Mouse (Mus musculus): ENCODE measurements around the gene Cblb. TPM values are rescaled to one million over a fixed set of nuclear protein-coding genes. Genes with fewer than 3 reads are reported as not detected.

The Cblb gene
- total RNA-seq, 2 experiments from 2014 or later: 18.7 to 20.6 TPM

DNA sequence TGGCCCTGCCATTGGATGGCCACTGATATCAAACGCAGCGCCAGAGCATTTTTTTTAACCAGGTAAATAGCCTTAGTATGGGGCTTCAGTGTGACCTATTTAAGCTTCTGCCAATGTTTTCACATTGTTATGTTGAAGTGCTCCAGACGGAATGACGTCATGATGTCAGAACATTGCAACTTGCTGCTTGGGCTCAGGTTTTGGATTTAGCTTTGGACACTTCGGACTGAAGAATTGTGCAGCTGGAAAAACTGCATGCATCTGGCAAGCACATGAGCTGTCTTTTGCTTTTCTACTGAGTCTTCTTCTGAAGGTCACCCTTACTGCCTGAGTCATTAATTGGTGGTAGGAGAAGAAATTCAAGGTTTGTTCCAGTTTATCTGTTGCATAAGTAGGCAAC lies 3.3 kb downstream of the Cblb start:
- DNase-seq (ENCODE audit: low spot score in 2 of 2): no peak
- intact Hi-C loops (cut with DNase I): loop anchor here (5.0 to 10.0 kb wide), 4 partner anchors 103 to 1190 kb away; no protein-coding TSS in a partner anchor

DNA sequence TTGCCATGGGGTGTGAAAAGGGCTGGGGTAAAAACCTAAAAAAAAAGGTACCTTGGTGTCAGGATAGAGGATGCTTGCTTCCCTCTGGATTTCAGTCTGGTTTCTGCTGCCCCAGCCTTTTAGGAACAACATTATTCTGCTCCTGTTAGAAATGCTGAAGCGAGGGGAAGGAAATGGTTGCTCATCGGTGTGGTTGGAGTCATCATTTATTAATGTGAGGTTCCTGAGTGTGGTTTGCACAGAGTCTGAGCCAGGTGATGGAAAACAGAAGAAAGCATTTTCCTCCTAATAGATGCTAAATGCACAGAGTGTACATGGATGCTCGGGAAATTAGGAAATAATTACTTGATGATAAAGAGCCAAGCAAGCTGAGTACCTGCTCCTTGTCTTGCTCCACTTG lies 5.3 kb downstream of the Cblb start:
- intact Hi-C loops (cut with DNase I): loop anchor here (10.0 kb wide), 1 partner anchor 1191 kb away; no protein-coding TSS in a partner anchor
- DNase-seq (ENCODE audit: low spot score in 2 of 2): no peak

DNA sequence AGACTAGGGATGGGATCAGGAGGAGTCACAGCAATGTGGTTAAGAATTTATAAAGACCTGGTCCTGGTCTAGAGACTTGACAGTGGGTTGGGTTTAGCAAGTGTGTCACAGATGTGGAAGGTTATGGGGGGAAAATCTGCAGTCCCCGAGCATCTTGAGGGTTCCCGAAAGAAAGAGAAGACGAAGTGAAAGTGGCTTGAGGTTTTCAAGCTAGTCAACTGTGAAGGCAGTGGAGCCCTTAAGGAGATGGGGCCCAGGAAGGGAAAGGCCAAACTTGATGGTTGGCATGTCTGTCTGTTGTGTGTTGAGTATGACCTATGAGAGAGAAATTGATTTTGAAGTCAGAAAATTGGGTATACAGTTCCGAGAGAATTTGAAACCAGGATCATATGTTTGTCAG lies 7.3 kb downstream of the Cblb start:
- DNase-seq (ENCODE audit: low spot score in 2 of 2): no peak
- intact Hi-C loops (cut with DNase I): loop anchor here (10.0 kb wide), 1 partner anchor 1193 kb away; no protein-coding TSS in a partner anchor

DNA sequence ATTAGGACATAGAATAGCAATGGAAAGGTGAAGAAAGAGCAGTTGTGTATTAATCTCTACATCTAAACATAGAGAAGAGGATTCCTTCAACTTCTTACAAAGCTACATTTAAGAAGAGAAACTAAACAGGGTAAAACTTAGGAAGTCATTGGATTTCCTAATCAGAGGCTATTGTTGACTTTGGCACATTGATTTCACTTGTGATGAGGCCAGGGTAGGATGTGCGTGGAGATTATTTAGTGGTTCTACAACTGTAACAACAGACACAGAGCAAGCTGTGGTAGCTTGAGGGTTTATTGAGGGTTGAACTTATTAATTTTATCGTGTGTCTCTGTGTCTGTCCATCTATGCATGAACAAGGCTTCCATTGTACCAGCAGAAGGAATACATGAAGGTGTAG lies 7.8 kb downstream of the Cblb start:
- intact Hi-C loops (cut with DNase I): loop anchor here (10.0 kb wide), 1 partner anchor 1194 kb away; no protein-coding TSS in a partner anchor
- no peak for DNase-seq (ENCODE audit: low spot score in 2 of 2)

DNA sequence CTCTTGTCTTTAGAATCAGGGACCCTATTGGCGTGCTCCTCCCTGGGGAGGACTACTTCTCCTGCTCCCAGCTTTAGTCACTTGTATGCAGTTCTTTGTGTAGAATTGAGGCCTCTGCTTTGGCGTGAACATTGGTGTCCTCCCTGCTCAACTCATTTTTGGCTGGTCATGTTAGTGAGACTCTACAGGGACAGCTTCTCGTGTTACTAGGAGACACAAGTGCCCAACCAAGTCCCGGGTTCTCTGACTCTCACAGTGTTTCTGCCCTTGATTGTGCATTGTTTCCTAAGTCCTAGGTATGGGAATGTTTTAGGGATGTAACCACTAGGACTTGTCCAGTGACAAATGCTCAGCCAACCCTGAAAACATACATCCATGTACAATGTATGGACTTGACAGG lies 9.9 kb downstream of the Cblb start:
- intact Hi-C loops (cut with DNase I): no loop called here
- no peak for DNase-seq (ENCODE audit: low spot score in 2 of 2)

DNA sequence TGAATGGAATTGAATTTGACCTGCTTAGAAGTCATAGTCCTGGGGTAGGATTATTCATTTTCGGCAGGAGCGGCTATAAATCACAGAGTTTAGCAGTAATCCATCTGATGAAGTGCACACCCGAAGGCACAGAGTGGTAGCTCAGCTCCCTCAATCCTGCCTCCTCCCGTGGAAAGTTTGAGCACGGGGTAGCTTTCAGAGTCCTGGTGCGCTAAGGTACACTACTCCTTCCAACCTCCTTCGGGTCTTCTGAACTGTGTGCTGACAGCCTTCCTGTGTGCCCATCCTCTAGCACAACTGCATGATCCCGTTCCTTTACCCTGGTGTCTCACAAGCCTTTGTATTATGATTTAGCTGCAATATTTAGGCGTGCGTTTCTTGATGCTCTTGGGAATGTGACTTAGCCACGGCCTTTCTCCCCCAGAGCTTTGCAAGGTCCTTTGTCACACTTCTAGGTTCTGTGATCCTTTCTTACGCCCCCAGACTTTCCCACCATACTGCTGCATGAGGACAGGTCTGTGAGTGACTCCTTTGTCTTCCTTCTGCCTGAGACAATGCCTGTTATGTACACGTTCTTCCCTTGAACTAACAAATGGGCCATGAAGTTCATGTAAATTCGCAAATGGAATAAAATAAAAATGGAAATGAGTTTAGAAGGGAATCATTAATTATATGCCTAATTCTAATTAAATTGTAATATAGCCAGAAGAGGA lies 11.8 kb downstream of the Cblb start:
- intact Hi-C loops (cut with DNase I): no loop called here
- no peak for DNase-seq (ENCODE audit: low spot score in 2 of 2)

DNA sequence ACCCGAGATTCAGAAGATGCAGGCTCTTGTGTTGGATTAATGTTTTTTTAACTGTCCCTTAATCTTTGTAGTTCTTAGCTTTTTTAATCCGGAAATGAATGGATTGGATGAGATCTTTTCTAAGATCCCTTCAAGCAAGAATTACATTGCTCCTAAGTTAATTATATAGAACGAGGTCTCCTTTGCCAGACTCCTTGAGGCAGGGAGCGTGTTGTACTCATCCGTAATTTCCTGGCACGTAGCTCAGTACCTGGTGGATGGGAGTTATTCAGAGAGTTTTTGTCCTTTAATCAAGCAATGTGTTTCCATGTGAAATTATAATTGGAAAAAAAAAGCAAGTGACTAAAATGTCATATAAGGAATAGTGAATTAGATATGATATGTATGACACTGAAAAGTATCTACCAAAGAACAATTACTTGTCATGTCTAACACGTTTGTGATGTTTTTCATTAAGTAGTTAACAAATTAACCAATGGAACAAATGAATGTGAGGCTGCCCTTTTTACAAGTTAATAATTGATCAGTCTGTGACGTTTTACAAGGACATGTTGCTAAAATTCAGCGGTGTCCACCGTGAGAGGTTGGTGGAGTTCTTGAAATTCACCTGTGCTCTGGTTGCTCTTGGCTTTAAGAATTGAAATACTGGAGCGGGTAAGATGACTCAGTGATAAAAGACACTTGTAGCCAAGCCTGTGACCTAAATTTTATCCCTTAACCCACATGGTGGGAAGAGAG lies 12.5 kb downstream of the Cblb start:
- no peak for DNase-seq (ENCODE audit: low spot score in 2 of 2)
- intact Hi-C loops (cut with DNase I): no loop called here

DNA sequence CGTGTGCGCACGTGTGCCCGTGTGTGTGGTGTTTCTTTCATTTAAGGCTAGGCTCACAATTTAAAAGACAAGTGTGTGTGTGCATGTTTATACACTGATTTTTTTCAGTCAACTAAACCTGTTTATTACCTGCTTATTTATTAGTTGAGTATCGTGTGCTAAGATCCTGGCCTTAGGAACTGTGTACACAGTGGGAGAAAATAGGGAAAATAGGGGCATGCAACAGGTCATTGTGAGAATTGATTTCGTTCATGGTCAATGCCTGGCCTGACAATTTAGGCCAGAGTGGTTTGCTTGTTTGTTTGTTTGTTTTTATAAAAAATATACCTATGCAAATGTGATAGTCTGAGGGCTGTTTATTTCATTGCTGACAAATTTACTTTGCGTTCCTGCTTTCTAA lies 13.5 kb downstream of the Cblb start:
- DNase-seq (ENCODE audit: low spot score in 2 of 2): no peak
- intact Hi-C loops (cut with DNase I): no loop called here

DNA sequence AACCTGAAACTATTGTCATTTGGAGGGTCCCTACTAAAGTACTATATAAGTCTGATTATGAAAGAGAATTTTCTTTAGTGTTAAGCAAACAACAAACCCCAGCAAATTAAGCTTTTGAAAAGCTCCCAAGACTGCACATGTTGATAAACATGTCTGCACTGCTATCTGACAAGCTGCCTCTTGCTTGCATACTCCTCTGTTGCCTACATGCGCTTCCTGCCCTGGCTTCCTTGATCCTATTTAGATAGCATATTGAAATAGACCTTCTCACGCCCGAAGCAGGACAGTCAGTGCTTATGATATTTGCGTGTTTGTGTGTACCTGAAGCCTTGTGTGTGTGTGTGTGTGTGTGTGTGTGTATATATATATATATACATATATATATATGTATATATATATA lies 14.0 kb downstream of the Cblb start:
- DNase-seq (ENCODE audit: low spot score in 2 of 2): no peak
- intact Hi-C loops (cut with DNase I): no loop called here

DNA sequence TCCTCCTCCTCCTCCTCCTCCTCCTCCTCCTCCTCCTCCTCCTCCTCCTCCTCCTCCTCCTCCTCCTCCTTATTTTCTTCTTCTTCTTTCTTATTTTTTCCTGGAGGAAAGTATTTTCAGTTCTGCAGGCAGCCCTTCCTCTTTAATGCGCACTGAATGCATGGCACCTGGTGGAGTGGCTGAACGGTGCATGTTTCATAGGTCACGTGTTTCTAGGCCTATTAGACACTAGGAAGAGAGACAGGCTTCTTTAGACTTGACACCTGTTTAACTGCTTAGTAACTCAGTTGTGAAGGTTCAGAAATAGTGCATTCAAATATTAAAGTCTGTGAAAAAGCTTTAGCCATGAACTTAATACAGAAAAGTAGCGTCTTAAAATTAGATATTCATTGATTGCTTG lies 15.4 kb downstream of the Cblb start:
- no peak for DNase-seq (ENCODE audit: low spot score in 2 of 2)
- intact Hi-C loops (cut with DNase I): no loop called here

DNA sequence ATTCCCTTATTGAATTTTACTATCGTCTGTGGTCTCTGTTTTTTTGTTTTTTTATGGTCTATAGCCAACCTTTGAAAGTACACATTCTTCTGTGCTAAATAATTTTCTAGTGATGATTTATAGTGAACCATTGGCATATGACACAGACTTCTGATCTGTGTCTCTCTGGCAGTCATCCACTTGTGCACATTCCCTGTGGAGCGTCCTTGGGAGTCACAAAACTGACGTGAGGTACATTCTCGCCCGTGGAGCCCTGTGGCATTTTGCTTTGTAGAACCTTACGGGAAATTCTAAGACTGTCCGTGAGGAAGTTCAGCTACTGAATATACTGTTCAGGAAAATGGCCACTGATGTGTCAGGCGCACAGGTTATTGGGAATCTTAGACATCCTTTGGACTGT lies 20.1 kb downstream of the Cblb start:
- DNase-seq (ENCODE audit: low spot score in 2 of 2): no peak
- intact Hi-C loops (cut with DNase I): no loop called here

DNA sequence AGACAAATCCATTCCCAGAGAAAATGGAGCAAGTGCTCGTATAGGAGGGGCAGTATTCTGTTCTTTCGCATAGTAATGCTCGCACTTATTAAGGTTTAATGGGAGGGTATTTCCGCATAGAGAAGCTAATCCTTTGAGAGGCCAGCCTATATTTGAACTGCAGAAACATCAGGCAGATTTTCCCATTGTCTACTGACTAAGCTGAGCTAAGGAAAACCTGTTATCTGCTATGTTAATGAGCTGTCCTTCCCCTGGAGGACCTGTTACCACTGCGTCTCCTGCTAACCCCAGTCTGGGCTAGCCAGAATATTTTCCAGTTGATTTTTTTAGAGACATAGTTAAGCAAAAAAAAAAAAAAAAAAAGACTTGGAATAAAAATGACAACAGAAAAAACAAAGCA lies 21.7 kb downstream of the Cblb start:
- DNase-seq (ENCODE audit: low spot score in 2 of 2): no peak
- intact Hi-C loops (cut with DNase I): no loop called here

DNA sequence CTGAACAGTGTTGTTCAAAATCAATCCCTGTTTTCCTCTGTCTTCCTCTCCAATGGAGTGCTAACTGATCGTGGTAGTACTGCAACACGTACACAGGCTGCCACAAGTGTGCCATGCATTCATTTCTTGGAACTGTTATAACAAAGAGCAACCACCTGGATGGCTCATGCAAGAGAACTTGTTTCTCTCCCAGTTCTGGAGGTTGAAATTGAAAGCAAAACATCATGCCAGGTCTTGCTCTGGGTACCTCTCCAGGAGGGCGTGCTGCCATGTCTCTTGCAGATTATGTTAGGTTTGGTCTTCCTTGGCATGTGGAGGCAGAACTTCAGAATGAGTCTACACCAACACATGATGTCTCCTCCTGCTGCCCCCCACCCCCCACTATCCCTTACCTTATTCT lies 24.2 kb downstream of the Cblb start:
- intact Hi-C loops (cut with DNase I): no loop called here

DNA sequence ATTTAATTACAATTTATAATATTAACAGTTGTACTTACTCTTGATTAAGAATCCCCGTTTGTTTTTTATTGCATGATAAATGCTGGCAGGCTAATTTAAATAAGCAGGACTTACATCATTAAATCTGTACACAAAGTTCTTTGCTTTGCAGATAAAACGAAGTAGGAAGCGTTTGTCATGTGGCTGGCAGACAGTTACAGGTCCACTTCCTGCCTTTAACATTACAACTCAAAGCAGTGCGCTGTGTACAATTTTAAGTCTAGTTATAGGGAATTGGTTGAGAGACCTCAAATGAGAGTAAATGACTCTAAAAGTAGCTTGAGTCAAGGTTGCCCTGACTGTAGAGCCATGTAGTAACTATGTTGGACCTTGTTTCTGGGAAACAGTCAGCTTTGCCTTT lies 25.1 kb downstream of the Cblb start:
- intact Hi-C loops (cut with DNase I): no loop called here
- DNase-seq (ENCODE audit: low spot score in 2 of 2): no peak

More for the DNA sequence above, 24.2 kb downstream of the Cblb start:
- DNase-seq (ENCODE audit: low spot score in 2 of 2): no peak

DNA sequence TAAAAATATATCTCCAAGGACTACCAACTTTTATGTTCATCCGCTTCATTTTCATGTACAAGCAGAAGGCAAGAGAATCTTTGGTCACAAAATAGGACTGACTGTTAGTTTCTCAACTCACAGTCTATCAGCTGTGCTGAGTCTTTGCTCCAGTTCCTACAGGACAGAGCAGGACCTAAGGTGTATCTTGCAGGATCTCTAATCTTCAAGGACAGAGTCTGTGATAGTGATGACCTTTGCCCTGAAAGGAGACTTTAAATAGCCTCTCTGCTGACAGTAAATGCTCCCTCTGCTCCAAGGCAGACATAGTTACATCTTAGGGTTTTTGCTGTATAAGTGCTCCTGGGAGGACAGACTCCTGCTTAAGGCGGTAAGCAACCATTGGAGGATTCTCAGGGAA lies 26.3 kb downstream of the Cblb start:
- DNase-seq (ENCODE audit: low spot score in 2 of 2): no peak
- intact Hi-C loops (cut with DNase I): no loop called here

DNA sequence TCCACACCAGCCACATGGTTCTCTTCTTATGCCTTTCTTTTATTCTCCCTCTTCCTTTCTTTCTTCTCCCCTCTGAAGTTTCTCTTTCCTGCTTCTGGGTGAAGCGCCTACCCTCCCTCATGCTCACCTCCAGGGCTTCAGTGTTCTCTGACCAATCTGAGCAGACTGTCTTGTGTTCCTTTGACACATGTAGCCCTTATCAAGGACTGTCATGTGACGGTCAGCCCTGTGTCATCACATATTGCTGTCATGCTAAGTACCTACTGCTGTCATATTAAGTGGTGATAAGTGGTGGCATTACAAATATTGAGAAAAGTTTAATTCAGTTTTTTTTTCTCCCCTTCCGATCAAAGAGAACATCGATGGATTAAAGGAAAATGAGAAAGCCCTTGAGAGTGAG lies 28.5 kb downstream of the Cblb start:
- intact Hi-C loops (cut with DNase I): no loop called here

DNA sequence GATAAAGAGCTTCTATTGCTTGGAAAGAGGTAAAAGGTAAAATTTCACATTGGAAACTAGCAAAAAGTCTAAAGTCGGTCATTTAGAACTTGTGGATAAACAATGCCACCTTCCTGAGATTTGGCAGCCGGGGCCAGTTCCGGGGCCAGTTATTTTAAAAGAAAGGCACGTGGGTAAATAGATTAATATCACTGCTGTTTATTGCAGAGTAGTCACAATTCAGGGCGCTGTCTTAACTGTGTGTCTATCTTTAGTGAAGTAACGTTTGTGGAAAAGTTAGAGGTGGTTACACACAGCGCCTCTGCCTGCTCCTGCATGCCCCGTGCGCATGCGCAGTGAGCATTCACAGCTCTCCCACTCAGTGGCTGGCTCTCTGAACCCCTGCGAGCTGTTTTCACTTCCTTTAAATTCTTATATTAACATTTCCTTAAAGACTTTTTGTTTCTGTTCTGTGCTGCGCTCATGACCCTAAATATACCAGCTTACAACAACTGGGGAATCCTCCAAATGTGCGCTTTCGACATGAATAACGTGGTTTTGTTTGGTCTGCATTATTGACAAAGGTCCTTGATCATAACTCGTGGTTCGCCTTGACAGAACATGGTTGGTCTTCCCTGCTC lies 29.2 kb downstream of the Cblb start:
- intact Hi-C loops (cut with DNase I): no loop called here
- peak; percentile 42 to 57 for DNase-seq (ENCODE audit: low spot score in 2 of 2)

More for the DNA sequence above, 28.5 kb downstream of the Cblb start:
- DNase-seq (ENCODE audit: low spot score in 2 of 2): no peak

DNA sequence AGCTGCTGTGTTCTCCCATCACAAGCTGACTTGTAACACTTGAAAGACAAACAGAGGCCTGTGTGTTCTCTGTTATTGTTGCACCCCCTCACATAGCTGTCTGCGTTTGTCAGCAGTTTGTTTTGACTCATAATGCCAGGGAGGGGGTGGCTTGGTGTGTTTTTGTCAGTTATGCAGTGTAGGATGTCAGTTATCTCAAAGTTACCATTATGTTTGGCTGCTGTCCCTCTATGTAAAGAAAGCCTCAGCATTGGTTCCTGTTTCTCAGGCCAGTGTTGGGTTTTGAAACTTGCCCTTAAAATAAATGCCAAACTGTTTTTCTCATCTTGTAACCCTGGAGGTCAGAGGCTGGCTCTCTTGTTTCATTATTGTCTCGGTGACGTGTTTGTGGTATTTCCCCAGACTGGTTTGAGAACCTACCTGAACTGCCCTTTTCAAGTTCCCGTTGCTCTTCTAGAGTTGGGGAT lies 30.0 kb downstream of the Cblb start:
- DNase-seq (ENCODE audit: low spot score in 2 of 2): peak; percentile 18 to 62
- intact Hi-C loops (cut with DNase I): no loop called here

DNA sequence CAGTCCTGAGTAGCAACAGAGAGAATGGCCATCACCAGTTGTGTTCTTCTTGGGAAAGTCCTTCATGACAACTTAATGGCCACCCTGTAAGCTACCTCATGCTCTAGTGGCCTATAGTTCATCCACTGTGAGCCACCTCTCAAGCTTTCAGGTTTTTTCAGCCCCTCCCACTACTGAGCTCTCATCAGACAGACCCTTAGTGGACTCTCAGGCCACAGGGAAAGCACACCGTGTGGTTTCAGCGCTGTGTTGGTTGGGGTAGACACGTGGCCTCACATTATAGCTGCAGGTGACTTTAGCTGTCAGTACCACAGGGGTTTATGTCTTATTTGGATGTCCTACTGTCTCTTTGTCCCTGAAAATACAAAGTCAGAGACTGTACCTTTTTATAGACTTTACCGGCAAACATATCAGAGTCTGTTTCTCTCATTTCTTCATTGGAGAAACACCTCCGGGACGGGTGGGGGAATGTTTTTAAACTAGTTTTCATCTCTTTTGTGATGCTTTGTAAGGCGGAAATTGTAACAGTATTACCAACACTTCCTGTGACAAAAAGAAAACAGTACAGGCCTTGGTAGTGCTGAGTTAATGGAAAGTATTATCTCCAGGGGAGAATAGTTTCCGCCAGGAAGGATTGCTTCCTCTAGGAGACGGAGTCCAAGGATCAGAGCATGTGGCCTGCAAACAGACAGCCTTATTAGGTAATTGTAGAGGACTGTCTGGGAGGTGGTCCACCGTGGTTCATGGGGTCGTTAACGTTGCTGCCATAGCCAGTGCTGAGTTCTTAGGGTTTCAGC lies 33.5 kb downstream of the Cblb start:
- no peak for DNase-seq (ENCODE audit: low spot score in 2 of 2)
- intact Hi-C loops (cut with DNase I): no loop called here

Measured in left cerebral cortex, postnatal 25 days (tissue).